Mouse (Mus musculus): ENCODE measurements around the gene Umps. TPM values are rescaled to one million over a fixed set of nuclear protein-coding genes. Genes with fewer than 3 reads are reported as not detected.

Umps gene
- polyA plus RNA-seq, 1 experiment from 2014 or later: 24.5 TPM

- no peak overlapping the region for H3K27ac ChIP-seq (ENCODE audit: low read depth, low read length)
- no peaks in the 10 kb centered on the region for H3K4me1 ChIP-seq (ENCODE audit: control insufficient read depth, insufficient read depth, low read length)
- H3K4me2 ChIP-seq (ENCODE audit: low read depth, low read length): no peak overlapping the region
- H3K9ac ChIP-seq (replicated peaks; ENCODE audit: low read depth, low read length): no peak overlapping the region
- H3K9me3 ChIP-seq (ENCODE audit: control insufficient read depth, low read length): no peaks in the 10 kb centered on the region
- WGBS: 82% methylated on average over 6 of the region's 6 CpGs
- H3K36me3 ChIP-seq (ENCODE audit: control insufficient read depth, insufficient read depth, low read length): no peaks in the 10 kb centered on the region
- ATAC-seq (ENCODE audit: low read depth): no peak
- no peaks in the 10 kb centered on the region for H3K27me3 ChIP-seq (ENCODE audit: control insufficient read depth, insufficient read depth, low read length)
- H3K4me3 ChIP-seq (ENCODE audit: low read depth, low read length): no peak overlapping the region
These were observed 36.1 kb downstream of the Umps start for GRCm38 (mm10) chr16:33930785-33931184.

- no peaks in the 10 kb centered on the region for H3K4me1 ChIP-seq (ENCODE audit: control insufficient read depth, insufficient read depth, low read length)
- H3K4me2 ChIP-seq (ENCODE audit: low read depth, low read length): no peak overlapping the region
- H3K36me3 ChIP-seq (ENCODE audit: control insufficient read depth, insufficient read depth, low read length): no peaks in the 10 kb centered on the region
- no peaks in the 10 kb centered on the region for H3K9me3 ChIP-seq (ENCODE audit: control insufficient read depth, low read length)
- no peak for ATAC-seq (ENCODE audit: low read depth)
- no peak overlapping the region for H3K4me3 ChIP-seq (ENCODE audit: low read depth, low read length)
- no peaks in the 10 kb centered on the region for H3K27me3 ChIP-seq (ENCODE audit: control insufficient read depth, insufficient read depth, low read length)
- no peak overlapping the region for H3K9ac ChIP-seq (replicated peaks; ENCODE audit: low read depth, low read length)
- WGBS: 62% methylated on average over 9 of the region's 9 CpGs
- H3K27ac ChIP-seq (ENCODE audit: low read depth, low read length): peak overlapping the region; percentile 16
These were observed 37.9 kb downstream of the Umps start for GRCm38 (mm10) chr16:33928788-33929462.

GRCm38 (mm10) chr16:33927263-33927824, 39.5 kb downstream of the Umps start:
- H3K27me3 ChIP-seq (ENCODE audit: control insufficient read depth, insufficient read depth, low read length): no peaks in the 10 kb centered on the region
- ATAC-seq (ENCODE audit: low read depth): no peak
- WGBS: 87% methylated on average over 6 of the region's 6 CpGs
- H3K9me3 ChIP-seq (ENCODE audit: control insufficient read depth, low read length): no peaks in the 10 kb centered on the region
- H3K4me1 ChIP-seq (ENCODE audit: control insufficient read depth, insufficient read depth, low read length): no peaks in the 10 kb centered on the region; the same call in 1 of the 2 replicates
- no peak overlapping the region for H3K4me3 ChIP-seq (ENCODE audit: low read depth, low read length)
- H3K4me2 ChIP-seq (ENCODE audit: low read depth, low read length): no peak overlapping the region
- H3K9ac ChIP-seq (replicated peaks; ENCODE audit: low read depth, low read length): no peak overlapping the region
- no peak overlapping the region for H3K27ac ChIP-seq (ENCODE audit: low read depth, low read length)
- H3K36me3 ChIP-seq (ENCODE audit: control insufficient read depth, insufficient read depth, low read length): no peaks in the 10 kb centered on the region

- ATAC-seq (ENCODE audit: low read depth): no peak
- WGBS: 95% methylated on average over 8 of the region's 8 CpGs
- peaks cover 2% of the 10 kb centered on the region; the same call in 1 of the 2 replicates for H3K4me1 ChIP-seq (ENCODE audit: control insufficient read depth, insufficient read depth, low read length)
These were observed 43.1 kb downstream of the Umps start for GRCm38 (mm10) chr16:33923758-33924157.

GRCm38 (mm10) chr16:33923001-33923316, 43.9 kb downstream of the Umps start:
- H3K4me2 ChIP-seq (ENCODE audit: low read depth, low read length): no peak overlapping the region
- H3K9ac ChIP-seq (replicated peaks; ENCODE audit: low read depth, low read length): no peak overlapping the region
- WGBS: 38% methylated on average over 5 of the region's 5 CpGs
- no peak for ATAC-seq (ENCODE audit: low read depth)
- H3K4me3 ChIP-seq (ENCODE audit: low read depth, low read length): no peak overlapping the region
- H3K36me3 ChIP-seq (ENCODE audit: control insufficient read depth, insufficient read depth, low read length): no peaks in the 10 kb centered on the region
- H3K4me1 ChIP-seq (ENCODE audit: control insufficient read depth, insufficient read depth, low read length): peaks cover 2% of the 10 kb centered on the region; the same call in 1 of the 2 replicates
- no peaks in the 10 kb centered on the region for H3K27me3 ChIP-seq (ENCODE audit: control insufficient read depth, insufficient read depth, low read length)
- no peaks in the 10 kb centered on the region for H3K9me3 ChIP-seq (ENCODE audit: control insufficient read depth, low read length)
- 0 out of 2 replicates have a peak overlapping the region, but pooled peaks have one; percentile 39 for H3K27ac ChIP-seq (ENCODE audit: low read depth, low read length)

More at GRCm38 (mm10) chr16:33923758-33924157, 43.1 kb downstream of the Umps start:
- H3K9me3 ChIP-seq (ENCODE audit: control insufficient read depth, low read length): no peaks in the 10 kb centered on the region
- H3K4me3 ChIP-seq (ENCODE audit: low read depth, low read length): no peak overlapping the region
- no peaks in the 10 kb centered on the region for H3K36me3 ChIP-seq (ENCODE audit: control insufficient read depth, insufficient read depth, low read length)
- H3K9ac ChIP-seq (replicated peaks; ENCODE audit: low read depth, low read length): no peak overlapping the region
- H3K4me2 ChIP-seq (ENCODE audit: low read depth, low read length): no peak overlapping the region
- no peak overlapping the region for H3K27ac ChIP-seq (ENCODE audit: low read depth, low read length)
- no peaks in the 10 kb centered on the region for H3K27me3 ChIP-seq (ENCODE audit: control insufficient read depth, insufficient read depth, low read length)

GRCm38 (mm10) chr16:33922111-33923000, 44.5 kb downstream of the Umps start:
- Histone ChIP-seq H3K36me3 (ENCODE audit: control insufficient read depth, insufficient read depth, low read length) (no peaks in the 10 kb centered on the region), H3K9ac (replicated peaks; ENCODE audit: low read depth, low read length) (no peak overlapping the region), H3K27ac (ENCODE audit: low read depth, low read length) (0 out of 2 replicates have a peak overlapping the region, but pooled peaks have one; percentile 39), H3K9me3 (ENCODE audit: control insufficient read depth, low read length) (no peaks in the 10 kb centered on the region), H3K4me3 (ENCODE audit: low read depth, low read length) (no peak overlapping the region), H3K27me3 (ENCODE audit: control insufficient read depth, insufficient read depth, low read length) (no peaks in the 10 kb centered on the region), H3K4me1 (ENCODE audit: control insufficient read depth, insufficient read depth, low read length) (peaks cover 2% of the 10 kb centered on the region; the same call in 1 of the 2 replicates), H3K4me2 (ENCODE audit: low read depth, low read length) (no peak overlapping the region)
- WGBS: 31% methylated on average over 18 of the region's 18 CpGs
- 0 out of 2 replicates have a peak, but pooled peaks have one; percentile 41 for ATAC-seq (ENCODE audit: low read depth)

- 85% methylated on average over 5 of the region's 5 CpGs for WGBS
- H3K9ac ChIP-seq (replicated peaks; ENCODE audit: low read depth, low read length): no peak overlapping the region
- H3K27me3 ChIP-seq (ENCODE audit: control insufficient read depth, insufficient read depth, low read length): no peaks in the 10 kb centered on the region
- H3K9me3 ChIP-seq (ENCODE audit: control insufficient read depth, low read length): no peaks in the 10 kb centered on the region
- no peak overlapping the region for H3K4me3 ChIP-seq (ENCODE audit: low read depth, low read length)
- ATAC-seq (ENCODE audit: low read depth): no peak
- H3K27ac ChIP-seq (ENCODE audit: low read depth, low read length): no peak overlapping the region
- peaks cover 6% of the 10 kb centered on the region; the same call in 1 of the 2 replicates for H3K4me1 ChIP-seq (ENCODE audit: control insufficient read depth, insufficient read depth, low read length)
- no peaks in the 10 kb centered on the region for H3K36me3 ChIP-seq (ENCODE audit: control insufficient read depth, insufficient read depth, low read length)
- H3K4me2 ChIP-seq (ENCODE audit: low read depth, low read length): no peak overlapping the region
These were observed 45.3 kb downstream of the Umps start for GRCm38 (mm10) chr16:33921514-33921913.

- H3K27me3 ChIP-seq (ENCODE audit: control insufficient read depth, insufficient read depth, low read length): no peaks in the 10 kb centered on the region
- H3K27ac ChIP-seq (ENCODE audit: low read depth, low read length): no peak overlapping the region; the same call in 1 of the 2 replicates
- H3K9me3 ChIP-seq (ENCODE audit: control insufficient read depth, low read length): no peaks in the 10 kb centered on the region
- H3K4me2 ChIP-seq (ENCODE audit: low read depth, low read length): no peak overlapping the region
- no peak overlapping the region for H3K9ac ChIP-seq (replicated peaks; ENCODE audit: low read depth, low read length)
- WGBS: 84% methylated on average over 5 of the region's 5 CpGs
- no peaks in the 10 kb centered on the region for H3K36me3 ChIP-seq (ENCODE audit: control insufficient read depth, insufficient read depth, low read length)
- no peak for ATAC-seq (ENCODE audit: low read depth)
- H3K4me1 ChIP-seq (ENCODE audit: control insufficient read depth, insufficient read depth, low read length): peaks cover 6% of the 10 kb centered on the region; the same call in 1 of the 2 replicates
- H3K4me3 ChIP-seq (ENCODE audit: low read depth, low read length): no peak overlapping the region
These were observed 48.9 kb downstream of the Umps start for GRCm38 (mm10) chr16:33917926-33918325.
